Mouse (Mus musculus): ENCODE results near the gene Ttc7b. TPM values are rescaled to one million over a fixed set of nuclear protein-coding genes. Genes with fewer than 3 reads are reported as not detected.

Gene Ttc7b
- total and polyA plus RNA-seq, 3 experiments: 11.7 to 23.7 TPM; not detected in 1

DNA sequence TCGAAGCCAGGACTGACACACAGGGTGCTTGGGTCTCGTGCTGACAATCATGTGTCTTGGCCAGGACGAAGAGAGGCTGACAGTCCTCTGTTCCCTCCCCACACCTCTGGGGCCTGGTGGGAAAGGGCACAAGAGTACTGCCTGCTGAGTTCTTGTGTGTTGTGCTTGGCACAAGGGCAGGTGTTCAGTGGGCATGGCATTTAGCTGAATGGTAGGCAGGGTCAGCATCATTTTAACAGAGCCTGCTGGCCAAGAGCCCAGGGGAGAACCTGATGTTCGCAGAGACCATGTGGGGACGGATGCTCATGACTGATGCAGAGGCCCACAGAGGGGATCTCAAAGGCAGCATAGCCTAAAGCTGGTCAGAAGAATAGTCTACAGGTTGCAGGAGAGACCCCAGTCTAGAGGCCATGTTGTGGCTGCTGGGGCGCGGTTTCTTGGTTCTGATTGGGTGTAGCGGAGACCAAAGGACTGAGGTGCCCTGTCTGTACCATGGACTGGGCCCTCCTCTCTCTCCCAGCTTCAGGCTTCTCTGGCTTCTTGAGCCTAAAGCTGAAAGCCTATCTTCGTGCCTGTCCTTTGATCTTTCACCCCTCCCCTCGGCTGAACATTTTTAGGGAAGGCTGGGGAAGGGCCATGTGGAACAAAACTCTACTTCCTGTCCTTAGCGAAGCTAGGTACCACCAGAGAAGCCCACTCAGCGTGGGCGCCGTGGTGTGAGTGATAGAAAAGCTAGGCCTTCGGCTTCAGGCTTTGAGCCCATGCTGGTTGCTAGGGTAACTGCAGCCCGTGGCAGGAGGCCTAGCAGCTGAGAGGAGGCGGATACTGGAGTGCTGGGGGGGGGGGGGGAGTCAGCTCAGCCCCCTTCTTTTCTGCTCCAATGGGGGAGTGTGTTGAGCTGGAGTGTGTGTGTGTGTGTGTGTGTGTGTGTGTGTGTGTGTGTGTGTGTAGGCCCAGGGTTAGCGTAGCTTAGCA, 229.6 kb downstream of the Ttc7b start:
- no peak overlapping the region for H3K4me3 ChIP-seq (ENCODE audit: control insufficient read depth in 1 of 2, insufficient read depth in 1 of 2, low read depth in 2 of 2, low read length in 2 of 2)
- no peak for DNase-seq (ENCODE audit: low read depth, low spot score)
- H3K27me3 ChIP-seq (ENCODE audit: control insufficient read depth in 1 of 2, insufficient read depth in 2 of 2, low read length in 2 of 2): no peaks in the 10 kb centered on the region

GRCm38 (mm10) chr12:100290178-100290531, 230.5 kb downstream of the Ttc7b start:
- peaks cover 0 to 4% of the 10 kb centered on the region in 2 experiments; a peak in 2 of 4 replicates for H3K4me1 ChIP-seq (ENCODE audit: control insufficient read depth in 1 of 2, insufficient read depth in 2 of 2, low read length in 2 of 2)
- no peak overlapping the region for H3K4me3 ChIP-seq (ENCODE audit: control insufficient read depth in 1 of 2, insufficient read depth in 1 of 2, low read depth in 2 of 2, low read length in 2 of 2)
- TF ChIP-seq CHD1 (IDR thresholded peaks at IDR 0.05; ENCODE audit: low read depth, low read length): no peak
- TF ChIP-seq ELF1 (IDR thresholded peaks at IDR 0.05; ENCODE audit: low read depth, low read length): no peak
- no peak for TF ChIP-seq MAX (IDR thresholded peaks at IDR 0.05; ENCODE audit: low read length)
- no peak for TF ChIP-seq UBTF (IDR thresholded peaks at IDR 0.05; ENCODE audit: borderline replicate concordance, insufficient read depth, low read depth, low read length)
- no peaks in the 10 kb centered on the region for H3K27me3 ChIP-seq (ENCODE audit: control insufficient read depth in 1 of 2, insufficient read depth in 2 of 2, low read length in 2 of 2)
- DNase-seq (ENCODE audit: low read depth, low spot score): no peak
- no peak overlapping the region for H3K27ac ChIP-seq (ENCODE audit: control insufficient read depth, low read depth, low read length)
- no peaks in the 10 kb centered on the region for H3K79me2 ChIP-seq (ENCODE audit: control insufficient read depth, insufficient read depth, low read length, poor library complexity)
- no peaks in the 10 kb centered on the region for H3K9me3 ChIP-seq (replicated peaks; ENCODE audit: insufficient read depth, low read length)
- 0 out of 4 replicates have a peak, but pooled peaks cover 0 to 4% of the 10 kb centered on the region in 2 experiments for H3K36me3 ChIP-seq (ENCODE audit: control insufficient read depth in 1 of 2, insufficient read depth in 2 of 2, low read length in 2 of 2)
- no peak overlapping the region for H3K9ac ChIP-seq (ENCODE audit: control insufficient read depth, low read depth, low read length, poor library complexity, severe bottlenecking)

More for the DNA sequence above, 229.6 kb downstream of the Ttc7b start:
- peaks cover 0 to 4% of the 10 kb centered on the region in 2 experiments; a peak in 2 of 4 replicates for H3K4me1 ChIP-seq (ENCODE audit: control insufficient read depth in 1 of 2, insufficient read depth in 2 of 2, low read length in 2 of 2)
- no peak overlapping the region for H3K27ac ChIP-seq (ENCODE audit: control insufficient read depth, low read depth, low read length)
- no peaks in the 10 kb centered on the region for H3K9me3 ChIP-seq (replicated peaks; ENCODE audit: insufficient read depth, low read length)
- 0 out of 4 replicates have a peak, but pooled peaks cover 0 to 4% of the 10 kb centered on the region in 2 experiments for H3K36me3 ChIP-seq (ENCODE audit: control insufficient read depth in 1 of 2, insufficient read depth in 2 of 2, low read length in 2 of 2)
- no peaks in the 10 kb centered on the region for H3K79me2 ChIP-seq (ENCODE audit: control insufficient read depth, insufficient read depth, low read length, poor library complexity)
- TF ChIP-seq POLR2A (IDR thresholded peaks at IDR 0.05; ENCODE audit: control insufficient read depth in 1 of 2, insufficient read depth in 1 of 2, low read depth in 1 of 2, low read length in 2 of 2, poor library complexity in 1 of 2) (no peak), TAL1 (IDR thresholded peaks at IDR 0.05; ENCODE audit: low read length) (no peak), CTCF (IDR thresholded peaks at IDR 0.05 in 2 of 3, conservative IDR thresholded peaks at IDR 0.05 in 1 of 3; ENCODE audit: control insufficient read depth in 1 of 3, insufficient read depth in 1 of 3, low read depth in 2 of 3, low read length in 3 of 3, poor library complexity in 1 of 3, severe bottlenecking in 1 of 3) (no peak), HCFC1 (IDR thresholded peaks at IDR 0.05; ENCODE audit: low read depth, low read length) (no peak), MAZ (IDR thresholded peaks at IDR 0.05; ENCODE audit: low read depth, low read length) (no peak), SMC3 (IDR thresholded peaks at IDR 0.05; ENCODE audit: low read depth, low read length) (no peak), USF2 (IDR thresholded peaks at IDR 0.05; ENCODE audit: borderline replicate concordance in 1 of 2, insufficient read depth in 1 of 2, low read depth in 1 of 2, low read length in 2 of 2) (no peak), POLR2AphosphoS5 (IDR thresholded peaks at IDR 0.05; ENCODE audit: borderline replicate concordance, low read depth, low read length) (no peak), NRF1 (IDR thresholded peaks at IDR 0.05; ENCODE audit: insufficient read depth, low read depth, low read length, poor library complexity, severe bottlenecking) (no peak), POLR2AphosphoS2 (IDR thresholded peaks at IDR 0.05; ENCODE audit: low read length) (no peak), KAT2A (conservative IDR thresholded peaks at IDR 0.05; ENCODE audit: low read depth, low read length) (no peak)
- no peak overlapping the region for H3K9ac ChIP-seq (ENCODE audit: control insufficient read depth, low read depth, low read length, poor library complexity, severe bottlenecking)
